Mouse (Mus musculus): ENCODE measurements around the gene Mrps17. TPM values are rescaled to one million over a fixed set of nuclear protein-coding genes. Genes with fewer than 3 reads are reported as not detected.

The Mrps17 gene
- polyA plus RNA-seq, 1 experiment from 2014 or later: 178 TPM

GRCm38 (mm10) chr5:129708412-129708811 is 6.9 kb upstream of the Mrps17 start, which contains the start of gene Sept14:
Sept14 (minus strand) TSS chr5:129708512.
- H3K4me2 ChIP-seq: no peak within 1 kb of the TSS
- peaks cover 19% of the 10 kb centered on the region for H3K27me3 ChIP-seq
- 63% methylated on average over 2 of the region's 2 CpGs for WGBS
- no peaks in the 10 kb centered on the region for H3K36me3 ChIP-seq
- H3K9ac ChIP-seq (replicated peaks): no peak within 1 kb of the TSS
- H3K27ac ChIP-seq: no peak within 1 kb of the TSS
- no peak for ATAC-seq (ENCODE audit: insufficient number of reproducible peaks, insufficient read depth, low FRiP score, low TSS enrichment, low read depth)
- no peaks in the 10 kb centered on the region for H3K4me1 ChIP-seq (replicated peaks)
- no peaks in the 10 kb centered on the region for H3K9me3 ChIP-seq
- no peak within 1 kb of the TSS for H3K4me3 ChIP-seq (replicated peaks)

- peaks cover 37% of the 10 kb centered on the region for H3K36me3 ChIP-seq
- no peak overlapping the region for H3K27ac ChIP-seq
- peaks cover 7% of the 10 kb centered on the region for H3K4me1 ChIP-seq (replicated peaks)
- peaks cover 10% of the 10 kb centered on the region; the same call in 1 of the 2 replicates for H3K27me3 ChIP-seq
- no peak overlapping the region for H3K9ac ChIP-seq (replicated peaks)
- H3K4me2 ChIP-seq: no peak overlapping the region
- ATAC-seq (ENCODE audit: insufficient number of reproducible peaks, insufficient read depth, low FRiP score, low TSS enrichment, low read depth): no peak
- WGBS: 81% methylated on average over 9 of the region's 9 CpGs
- H3K4me3 ChIP-seq (replicated peaks): no peak overlapping the region
- H3K9me3 ChIP-seq: peaks cover 5% of the 10 kb centered on the region; the same call in 1 of the 2 replicates
Observed at GRCm38 (mm10) chr5:129717016-129717415, 1.7 kb downstream of the Mrps17 start.

- 86% methylated on average over 3 of the region's 3 CpGs for WGBS
Observed at GRCm38 (mm10) chr5:129720176-129720575, 4.9 kb downstream of the Mrps17 start.

GRCm38 (mm10) chr5:129724268-129724667 is 9.0 kb downstream of the Mrps17 start:
- Histone ChIP-seq H3K27ac (peak overlapping the region; percentile 97), H3K9me3 (peaks cover 5% of the 10 kb centered on the region; the same call in 1 of the 2 replicates), H3K9ac (replicated peaks) (peak overlapping the region; percentile 98; the same call in 1 of the 2 replicates), H3K4me2 (peak overlapping the region; percentile 61), H3K36me3 (peaks cover 10% of the 10 kb centered on the region), H3K4me1 (replicated peaks) (peaks cover 24% of the 10 kb centered on the region), H3K27me3 (no peaks in the 10 kb centered on the region), H3K4me3 (replicated peaks) (peak overlapping the region; percentile 91)
- ATAC-seq (ENCODE audit: insufficient number of reproducible peaks, insufficient read depth, low FRiP score, low TSS enrichment, low read depth): no peak
- WGBS: 54% methylated on average over 4 of the region's 4 CpGs

More at GRCm38 (mm10) chr5:129720176-129720575, 4.9 kb downstream of the Mrps17 start:
- H3K9ac ChIP-seq (replicated peaks): no peak overlapping the region
- H3K4me1 ChIP-seq (replicated peaks): peaks cover 7% of the 10 kb centered on the region
- peaks cover 5% of the 10 kb centered on the region; the same call in 1 of the 2 replicates for H3K9me3 ChIP-seq
- H3K27me3 ChIP-seq: no peaks in the 10 kb centered on the region
- ATAC-seq (ENCODE audit: insufficient number of reproducible peaks, insufficient read depth, low FRiP score, low TSS enrichment, low read depth): no peak
- no peak overlapping the region for H3K4me2 ChIP-seq
- no peak overlapping the region for H3K4me3 ChIP-seq (replicated peaks)
- peaks cover 37% of the 10 kb centered on the region for H3K36me3 ChIP-seq
- H3K27ac ChIP-seq: no peak overlapping the region

- peaks cover 32% of the 10 kb centered on the region for H3K4me1 ChIP-seq (replicated peaks)
Observed at GRCm38 (mm10) chr5:129724834-129725773, 9.8 kb downstream of the Mrps17 start, which contains the start of gene Nipsnap2. Nipsnap2 (plus strand) TSS chr5:129725063.

GRCm38 (mm10) chr5:129725774-129726392 is 10.6 kb downstream of the Mrps17 start:
- no peak for ATAC-seq (ENCODE audit: insufficient number of reproducible peaks, insufficient read depth, low FRiP score, low TSS enrichment, low read depth)
- Histone ChIP-seq H3K4me2 (peak overlapping the region; percentile 61), H3K9me3 (no peaks in the 10 kb centered on the region), H3K27me3 (no peaks in the 10 kb centered on the region), H3K4me3 (replicated peaks) (peak overlapping the region; percentile 91), H3K4me1 (replicated peaks) (peaks cover 36% of the 10 kb centered on the region), H3K36me3 (no peaks in the 10 kb centered on the region), H3K9ac (replicated peaks) (peak overlapping the region; percentile 98), H3K27ac (peak overlapping the region; percentile 97)
- 16% methylated on average over 7 of the region's 7 CpGs for WGBS

More at GRCm38 (mm10) chr5:129724834-129725773, 9.8 kb downstream of the Mrps17 start, which contains the start of gene Nipsnap2:
- peak within 1 kb of the TSS; percentile 98 for H3K9ac ChIP-seq (replicated peaks)
- H3K27ac ChIP-seq: peak within 1 kb of the TSS; percentile 97
- H3K27me3 ChIP-seq: no peaks in the 10 kb centered on the region
- peak; percentile 90 for ATAC-seq (ENCODE audit: insufficient number of reproducible peaks, insufficient read depth, low FRiP score, low TSS enrichment, low read depth)
- H3K36me3 ChIP-seq: peaks cover 1% of the 10 kb centered on the region
- under 1% methylated on average over 93 of the region's 93 CpGs for WGBS
- peak within 1 kb of the TSS; percentile 91 for H3K4me3 ChIP-seq (replicated peaks)
- H3K4me2 ChIP-seq: peak within 1 kb of the TSS; percentile 61
- peaks cover 2% of the 10 kb centered on the region; the same call in 1 of the 2 replicates for H3K9me3 ChIP-seq

GRCm38 (mm10) chr5:129726784-129727183 is 11.5 kb downstream of the Mrps17 start:
- Histone ChIP-seq H3K27ac (no peak overlapping the region), H3K36me3 (no peaks in the 10 kb centered on the region), H3K4me3 (replicated peaks) (no peak overlapping the region), H3K4me2 (peak overlapping the region; percentile 61; the same call in 1 of the 2 replicates), H3K27me3 (no peaks in the 10 kb centered on the region), H3K9ac (replicated peaks) (no peak overlapping the region), H3K4me1 (replicated peaks) (peaks cover 36% of the 10 kb centered on the region), H3K9me3 (no peaks in the 10 kb centered on the region)
- no peak for ATAC-seq (ENCODE audit: insufficient number of reproducible peaks, insufficient read depth, low FRiP score, low TSS enrichment, low read depth)
- WGBS: 63% methylated on average over 3 of the region's 3 CpGs

GRCm38 (mm10) chr5:129729286-129729685 is 14.0 kb downstream of the Mrps17 start:
- no peaks in the 10 kb centered on the region for H3K9me3 ChIP-seq
- no peaks in the 10 kb centered on the region for H3K27me3 ChIP-seq
- ATAC-seq (ENCODE audit: insufficient number of reproducible peaks, insufficient read depth, low FRiP score, low TSS enrichment, low read depth): no peak
- 0 out of 2 replicates have a peak overlapping the region, but pooled peaks have one; percentile 7 for H3K27ac ChIP-seq
- peaks cover 2% of the 10 kb centered on the region; the same call in 1 of the 2 replicates for H3K36me3 ChIP-seq
- no peak overlapping the region for H3K4me3 ChIP-seq (replicated peaks)
- WGBS: 61% methylated on average over 11 of the region's 11 CpGs
- no peak overlapping the region for H3K4me2 ChIP-seq
- no peak overlapping the region for H3K9ac ChIP-seq (replicated peaks)
- H3K4me1 ChIP-seq (replicated peaks): peaks cover 36% of the 10 kb centered on the region

GRCm38 (mm10) chr5:129730344-129730743 is 15.0 kb downstream of the Mrps17 start:
- no peak overlapping the region for H3K27ac ChIP-seq
- no peaks in the 10 kb centered on the region for H3K9me3 ChIP-seq
- H3K36me3 ChIP-seq: peaks cover 6% of the 10 kb centered on the region; the same call in 1 of the 2 replicates
- WGBS: 73% methylated on average over 11 of the region's 11 CpGs
- H3K9ac ChIP-seq (replicated peaks): no peak overlapping the region
- no peak overlapping the region for H3K4me2 ChIP-seq
- no peaks in the 10 kb centered on the region for H3K27me3 ChIP-seq
- H3K4me3 ChIP-seq (replicated peaks): no peak overlapping the region
- no peak for ATAC-seq (ENCODE audit: insufficient number of reproducible peaks, insufficient read depth, low FRiP score, low TSS enrichment, low read depth)
- H3K4me1 ChIP-seq (replicated peaks): peaks cover 36% of the 10 kb centered on the region

GRCm38 (mm10) chr5:129731021-129731420 is 15.7 kb downstream of the Mrps17 start:
- H3K9me3 ChIP-seq: no peaks in the 10 kb centered on the region
- no peak overlapping the region for H3K9ac ChIP-seq (replicated peaks)
- H3K4me3 ChIP-seq (replicated peaks): no peak overlapping the region
- H3K27me3 ChIP-seq: no peaks in the 10 kb centered on the region
- H3K4me2 ChIP-seq: no peak overlapping the region
- no peak for ATAC-seq (ENCODE audit: insufficient number of reproducible peaks, insufficient read depth, low FRiP score, low TSS enrichment, low read depth)
- peaks cover 6% of the 10 kb centered on the region; the same call in 1 of the 2 replicates for H3K36me3 ChIP-seq
- H3K27ac ChIP-seq: no peak overlapping the region
- 62% methylated on average over 5 of the region's 5 CpGs for WGBS
- peaks cover 32% of the 10 kb centered on the region for H3K4me1 ChIP-seq (replicated peaks)

- Histone ChIP-seq H3K9me3 (no peaks in the 10 kb centered on the region), H3K4me2 (no peak overlapping the region), H3K27me3 (no peaks in the 10 kb centered on the region), H3K36me3 (peaks cover 63% of the 10 kb centered on the region), H3K9ac (replicated peaks) (no peak overlapping the region), H3K27ac (no peak overlapping the region), H3K4me3 (replicated peaks) (no peak overlapping the region), H3K4me1 (replicated peaks) (no peaks in the 10 kb centered on the region)
- ATAC-seq (ENCODE audit: insufficient number of reproducible peaks, insufficient read depth, low FRiP score, low TSS enrichment, low read depth): no peak
- WGBS: 85% methylated on average over 1 of the region's 1 CpGs
Observed at GRCm38 (mm10) chr5:129740976-129741375, 25.7 kb downstream of the Mrps17 start.
